Mouse (Mus musculus): ENCODE data around the gene C130032M10Rik. TPM values are rescaled to one million over a fixed set of nuclear protein-coding genes. Genes with fewer than 3 reads are reported as not detected.
A peak's percentile ranks its signal among the peaks of the same experiment; 100 is the strongest.
"Not testable (repeated sequence)": the region's sequence is repeated elsewhere in the genome, so short reads cannot be mapped to it uniquely, and the experiment has no call there.

C130032M10Rik gene
- polyA plus RNA-seq, 1 experiment from 2014 or later: 1.7 TPM

DNA sequence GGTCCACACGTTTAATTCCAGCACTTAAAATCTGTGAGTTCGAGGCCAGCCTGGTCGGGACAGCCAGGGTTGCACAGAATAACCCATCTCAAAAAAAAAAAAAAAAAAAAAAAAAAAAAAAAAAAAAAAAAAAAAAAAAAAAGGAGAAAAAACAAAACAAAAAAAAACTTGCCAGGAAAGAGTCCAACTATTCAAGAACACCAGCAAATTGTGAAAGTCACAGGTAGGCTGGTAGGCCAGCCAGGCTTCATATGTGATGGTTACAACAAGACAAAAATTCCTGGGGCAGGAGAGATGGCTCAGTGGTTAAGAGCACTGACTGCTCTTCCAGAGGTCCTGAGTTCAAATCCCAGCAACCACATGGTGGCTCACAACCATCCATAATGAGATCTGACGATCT, 5.0 kb downstream of the C130032M10Rik start:
- H3K36me3 ChIP-seq; H3K4me3 ChIP-seq; H3K4me2 ChIP-seq; ATAC-seq (replicated peaks; ENCODE audit: insufficient number of reproducible peaks, insufficient read depth, low FRiP score, low read depth); H3K9ac ChIP-seq; H3K9me3 ChIP-seq (replicated peaks); H3K27ac ChIP-seq; H3K4me1 ChIP-seq (replicated peaks); H3K27me3 ChIP-seq: not testable (repeated sequence)
- WGBS: 59% methylated on average over 4 of the region's 4 CpGs

- Histone ChIP-seq H3K9me3 (replicated peaks) (no peaks in the 10 kb centered on the region), H3K4me3 (no peak overlapping the region), H3K9ac (no peak overlapping the region), H3K36me3 (no peaks in the 10 kb centered on the region), H3K27ac (no peak overlapping the region), H3K27me3 (no peaks in the 10 kb centered on the region), H3K4me1 (replicated peaks) (peaks cover 14% of the 10 kb centered on the region), H3K4me2 (no peak overlapping the region)
- WGBS: 47% methylated on average over 5 of the region's 5 CpGs
- ATAC-seq (replicated peaks; ENCODE audit: insufficient number of reproducible peaks, insufficient read depth, low FRiP score, low read depth): no peak
Measured at GRCm38 (mm10) chr9:114522041-114522440, 6.5 kb downstream of the C130032M10Rik start.

- Histone ChIP-seq H3K9ac (no peak overlapping the region), H3K4me1 (replicated peaks) (peaks cover 16% of the 10 kb centered on the region), H3K27me3 (no peaks in the 10 kb centered on the region), H3K4me3 (no peak overlapping the region), H3K36me3 (no peaks in the 10 kb centered on the region), H3K9me3 (replicated peaks) (no peaks in the 10 kb centered on the region), H3K27ac (no peak overlapping the region), H3K4me2 (no peak overlapping the region)
- ATAC-seq (replicated peaks; ENCODE audit: insufficient number of reproducible peaks, insufficient read depth, low FRiP score, low read depth): no peak
- WGBS: 87% methylated on average over 9 of the region's 9 CpGs
Measured at GRCm38 (mm10) chr9:114522501-114522900, 7.0 kb downstream of the C130032M10Rik start.

DNA sequence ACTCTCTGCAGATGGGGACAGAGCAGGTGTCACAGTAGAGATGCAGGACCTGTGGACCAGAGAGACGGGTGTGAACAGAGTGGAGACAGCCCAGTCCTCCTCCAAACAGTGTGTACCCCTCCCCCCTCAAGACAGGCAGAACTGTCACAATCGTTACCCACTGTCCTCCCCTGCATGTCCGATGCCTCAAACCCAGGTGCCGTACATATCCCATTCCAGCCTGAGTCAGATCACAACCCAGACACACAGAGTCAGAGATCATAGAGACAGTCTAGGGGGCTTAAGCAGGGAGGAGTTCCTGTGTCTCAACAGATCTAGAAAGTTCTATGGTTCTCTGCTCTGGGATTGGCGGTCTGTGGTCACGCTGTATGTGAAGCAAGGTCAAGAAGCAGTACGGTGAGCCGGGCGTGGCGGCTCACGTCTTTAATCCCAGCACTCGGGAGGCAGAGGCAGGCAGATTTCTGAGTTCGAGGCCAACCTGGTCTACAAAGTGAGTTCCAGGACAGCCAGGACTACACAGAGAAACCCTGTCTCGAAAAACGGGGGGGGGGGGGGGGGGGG, 9.7 kb downstream of the C130032M10Rik start:
- no peak overlapping the region for H3K4me3 ChIP-seq
- no peak for ATAC-seq (replicated peaks; ENCODE audit: insufficient number of reproducible peaks, insufficient read depth, low FRiP score, low read depth)
- no peaks in the 10 kb centered on the region for H3K36me3 ChIP-seq
- H3K9ac ChIP-seq: no peak overlapping the region
- no peaks in the 10 kb centered on the region for H3K9me3 ChIP-seq (replicated peaks)
- H3K27ac ChIP-seq: no peak overlapping the region
- no peaks in the 10 kb centered on the region for H3K27me3 ChIP-seq
- 85% methylated on average over 15 of the region's 15 CpGs for WGBS
- peaks cover 26% of the 10 kb centered on the region for H3K4me1 ChIP-seq (replicated peaks)
- H3K4me2 ChIP-seq: no peak overlapping the region

- Histone ChIP-seq H3K9ac (no peak overlapping the region), H3K27ac (no peak overlapping the region), H3K4me1 (replicated peaks) (peaks cover 26% of the 10 kb centered on the region), H3K9me3 (replicated peaks) (no peaks in the 10 kb centered on the region), H3K4me2 (no peak overlapping the region), H3K27me3 (no peaks in the 10 kb centered on the region), H3K4me3 (no peak overlapping the region), H3K36me3 (no peaks in the 10 kb centered on the region)
- 19% methylated on average over 8 of the region's 8 CpGs for WGBS
- no peak for ATAC-seq (replicated peaks; ENCODE audit: insufficient number of reproducible peaks, insufficient read depth, low FRiP score, low read depth)
Measured at GRCm38 (mm10) chr9:114525891-114526290, 10.4 kb downstream of the C130032M10Rik start.

DNA sequence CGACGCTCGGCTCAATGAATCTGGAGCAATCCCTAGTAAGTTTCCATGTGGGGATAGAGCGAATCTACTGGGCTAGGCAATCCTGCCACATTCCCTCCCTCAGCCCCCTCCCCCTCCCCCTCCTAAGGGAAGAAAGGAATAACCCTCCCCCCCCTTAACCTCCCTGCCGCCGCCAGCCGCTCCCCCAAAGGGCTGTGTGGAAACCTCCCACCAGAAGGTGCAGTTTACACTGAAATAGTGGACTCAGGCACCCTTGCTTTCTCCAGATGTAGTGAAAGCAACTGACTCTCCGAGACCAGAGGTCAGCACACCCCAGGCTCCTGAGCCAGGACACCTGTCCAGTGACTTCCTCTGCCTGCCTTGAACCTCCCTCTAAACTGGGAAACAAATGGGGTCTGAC, 11.1 kb downstream of the C130032M10Rik start:
- 30% methylated on average over 8 of the region's 8 CpGs for WGBS
- Histone ChIP-seq H3K9me3 (replicated peaks) (no peaks in the 10 kb centered on the region), H3K27me3 (no peaks in the 10 kb centered on the region), H3K36me3 (no peaks in the 10 kb centered on the region), H3K4me1 (replicated peaks) (peaks cover 26% of the 10 kb centered on the region), H3K4me2 (peak overlapping the region; percentile 51), H3K4me3 (peak overlapping the region; percentile 23), H3K27ac (no peak overlapping the region), H3K9ac (0 out of 2 replicates have a peak overlapping the region, but pooled peaks have one; percentile 31)
- no peak for ATAC-seq (replicated peaks; ENCODE audit: insufficient number of reproducible peaks, insufficient read depth, low FRiP score, low read depth)

DNA sequence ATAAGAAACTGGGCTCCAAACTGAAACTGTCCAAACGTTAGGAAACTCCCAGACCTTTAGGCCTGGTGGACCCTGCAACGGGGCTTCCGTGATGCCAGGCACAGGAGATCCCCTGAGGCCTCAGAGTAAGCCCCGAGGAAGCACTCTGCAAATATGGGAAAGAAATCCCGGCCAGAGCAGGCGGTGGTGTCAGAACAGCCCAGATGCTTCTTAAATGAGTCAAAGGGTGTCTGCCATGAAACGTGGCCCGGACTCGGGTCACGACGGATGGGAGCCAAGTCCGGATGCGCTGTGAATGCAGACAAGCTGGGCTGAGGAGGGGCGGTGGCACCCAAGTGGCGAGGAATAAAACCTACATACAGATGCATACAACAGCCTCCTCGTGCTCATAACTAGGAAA, 11.6 kb downstream of the C130032M10Rik start:
- Histone ChIP-seq H3K27ac (no peak overlapping the region), H3K4me2 (peak overlapping the region; percentile 51), H3K27me3 (no peaks in the 10 kb centered on the region), H3K36me3 (no peaks in the 10 kb centered on the region), H3K9ac (0 out of 2 replicates have a peak overlapping the region, but pooled peaks have one; percentile 15), H3K4me1 (replicated peaks) (peaks cover 26% of the 10 kb centered on the region), H3K4me3 (peak overlapping the region; percentile 23), H3K9me3 (replicated peaks) (no peaks in the 10 kb centered on the region)
- WGBS: 7% methylated on average over 16 of the region's 16 CpGs
- 0 out of 2 replicates have a peak, but pooled peaks have one; percentile 15 for ATAC-seq (replicated peaks; ENCODE audit: insufficient number of reproducible peaks, insufficient read depth, low FRiP score, low read depth)

DNA sequence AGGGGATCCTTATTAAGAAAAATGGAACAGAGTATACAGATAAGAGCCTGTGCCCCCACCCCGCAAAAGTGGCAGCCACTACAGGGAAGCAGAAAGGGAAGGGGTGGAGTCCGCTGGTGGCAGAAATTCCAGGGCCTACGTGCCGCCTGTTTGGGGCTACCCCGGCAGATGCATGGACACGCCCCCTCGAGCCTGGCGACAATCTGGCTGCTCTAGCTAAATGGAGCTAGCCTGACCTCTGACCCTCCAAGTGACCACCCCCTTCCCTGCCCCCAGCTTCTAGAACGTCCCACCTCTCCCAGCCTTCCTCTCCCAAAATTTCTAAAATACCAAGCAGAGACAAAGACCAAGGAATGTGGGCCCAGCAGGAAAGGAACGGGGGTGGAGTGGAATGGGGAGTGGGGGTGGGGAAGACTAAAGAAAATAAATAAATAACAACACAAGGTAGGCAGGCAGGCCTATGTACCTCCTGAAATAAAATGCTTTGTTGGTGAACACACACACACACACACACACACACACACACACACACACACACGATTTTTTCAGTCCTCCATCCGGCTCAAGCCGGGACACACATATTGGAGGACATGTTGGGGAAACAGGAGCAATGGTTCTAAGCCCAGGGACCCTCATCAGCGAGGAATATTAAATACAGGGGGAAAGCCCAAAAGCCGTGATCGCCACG, 12.6 kb downstream of the C130032M10Rik start:
- Histone ChIP-seq H3K4me3 (no peak overlapping the region), H3K9me3 (replicated peaks) (no peaks in the 10 kb centered on the region), H3K27me3 (no peaks in the 10 kb centered on the region), H3K27ac (peak overlapping the region; percentile 43), H3K4me2 (peak overlapping the region; percentile 47), H3K9ac (no peak overlapping the region), H3K36me3 (no peaks in the 10 kb centered on the region), H3K4me1 (replicated peaks) (peaks cover 26% of the 10 kb centered on the region)
- ATAC-seq (replicated peaks; ENCODE audit: insufficient number of reproducible peaks, insufficient read depth, low FRiP score, low read depth): peak; percentile 44; the same call in 1 of the 2 replicates
- WGBS: 20% methylated on average over 17 of the region's 17 CpGs

GRCm38 (mm10) chr9:114528680-114529048, 13.2 kb downstream of the C130032M10Rik start:
- Histone ChIP-seq H3K36me3 (no peaks in the 10 kb centered on the region), H3K27me3 (no peaks in the 10 kb centered on the region), H3K4me2 (no peak overlapping the region), H3K9me3 (replicated peaks) (no peaks in the 10 kb centered on the region), H3K9ac (no peak overlapping the region), H3K4me1 (replicated peaks) (peaks cover 26% of the 10 kb centered on the region), H3K27ac (no peak overlapping the region; the same call in 1 of the 2 replicates), H3K4me3 (no peak overlapping the region)
- ATAC-seq (replicated peaks; ENCODE audit: insufficient number of reproducible peaks, insufficient read depth, low FRiP score, low read depth): no peak
- WGBS: 34% methylated on average over 9 of the region's 9 CpGs

- WGBS: 62% methylated on average over 11 of the region's 11 CpGs
Measured at GRCm38 (mm10) chr9:114531276-114531675, 15.8 kb downstream of the C130032M10Rik start.

GRCm38 (mm10) chr9:114533848-114534247, 18.4 kb downstream of the C130032M10Rik start:
- Histone ChIP-seq H3K27ac (no peak overlapping the region), H3K4me1 (replicated peaks) (peaks cover 12% of the 10 kb centered on the region), H3K9me3 (replicated peaks) (no peaks in the 10 kb centered on the region), H3K9ac (no peak overlapping the region), H3K4me2 (no peak overlapping the region), H3K4me3 (no peak overlapping the region), H3K27me3 (no peaks in the 10 kb centered on the region), H3K36me3 (no peaks in the 10 kb centered on the region)
- ATAC-seq (replicated peaks; ENCODE audit: insufficient number of reproducible peaks, insufficient read depth, low FRiP score, low read depth): no peak; the same call in 1 of the 2 replicates
- 67% methylated on average over 4 of the region's 4 CpGs for WGBS

More at GRCm38 (mm10) chr9:114531276-114531675, 15.8 kb downstream of the C130032M10Rik start:
- no peak overlapping the region for H3K27ac ChIP-seq
- no peaks in the 10 kb centered on the region for H3K27me3 ChIP-seq
- H3K4me2 ChIP-seq: no peak overlapping the region
- H3K4me3 ChIP-seq: no peak overlapping the region
- peaks cover 19% of the 10 kb centered on the region for H3K4me1 ChIP-seq (replicated peaks)
- ATAC-seq (replicated peaks; ENCODE audit: insufficient number of reproducible peaks, insufficient read depth, low FRiP score, low read depth): no peak
- H3K36me3 ChIP-seq: no peaks in the 10 kb centered on the region
- no peaks in the 10 kb centered on the region for H3K9me3 ChIP-seq (replicated peaks)
- no peak overlapping the region for H3K9ac ChIP-seq
